Mouse (Mus musculus) kidney, adult 8-10 months (tissue): Measurements from ENCODE around the gene Adam12.
A peak's percentile ranks its signal among the peaks of the same experiment; 100 is the strongest.

Experiments used
- DNase-seq, 2 experiments: peaks; one replicate each; pipeline ENCODE4 v3.0.0; 2022

The Adam12 gene

DNA sequence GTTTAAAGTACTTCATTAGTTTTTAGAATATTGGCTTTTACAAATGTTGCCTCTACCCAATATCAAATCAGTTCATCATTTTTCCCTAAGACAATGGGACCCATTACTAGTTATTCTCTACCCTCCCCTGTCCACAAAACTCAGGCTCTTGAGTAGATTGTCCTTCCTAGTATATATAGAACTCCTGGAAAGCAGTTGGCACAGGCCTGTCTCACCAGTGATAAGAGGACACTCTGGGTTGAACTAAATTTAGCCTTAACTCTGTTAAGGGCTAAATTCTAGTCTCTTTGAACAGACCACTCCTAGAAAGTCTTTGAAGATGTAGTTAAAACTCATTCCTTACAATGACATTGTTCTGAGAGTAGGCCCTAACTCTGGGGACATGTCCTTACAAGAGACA is 241.0 kb downstream of the Adam12 start:
- DNase-seq = no peak

DNA sequence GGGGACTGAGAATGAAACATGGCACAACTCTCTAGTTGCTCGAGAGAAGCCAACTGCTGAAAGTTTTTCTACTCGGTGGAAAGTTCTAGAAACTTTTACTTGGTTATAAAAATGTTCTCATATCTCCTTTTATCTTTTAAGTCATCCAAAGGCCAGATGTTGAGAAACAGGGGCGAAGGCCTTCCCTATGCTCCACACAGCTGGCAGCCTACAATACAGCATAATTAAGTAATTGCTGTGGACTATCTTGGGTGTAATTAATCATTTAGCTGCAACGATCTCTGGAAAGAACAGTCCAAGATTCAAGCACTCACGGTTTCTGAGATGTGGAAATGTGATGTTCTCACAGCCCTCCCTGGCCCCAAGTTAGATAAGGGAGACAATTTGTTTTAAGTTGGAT is 243.6 kb downstream of the Adam12 start:
- DNase-seq = peak in 1 of 2 experiments; percentile 32

DNA sequence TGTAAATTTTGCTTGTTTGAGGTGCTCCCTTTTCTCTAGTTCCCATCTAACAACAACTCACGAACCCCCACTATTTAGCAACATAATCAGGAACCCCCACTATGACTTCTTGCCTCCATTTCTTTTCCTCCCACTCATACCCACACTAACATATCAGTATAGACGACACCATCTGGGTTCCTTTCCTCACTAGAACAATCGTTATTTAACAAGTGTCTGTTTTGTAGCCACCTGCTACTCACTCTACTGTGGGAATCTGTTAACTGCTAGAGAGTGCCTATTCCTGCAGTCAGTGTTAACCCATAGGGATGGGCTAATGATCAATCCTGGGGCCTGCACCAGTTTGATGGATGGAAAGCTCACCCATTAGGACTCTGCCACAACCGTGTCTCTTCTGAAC is 245.7 kb downstream of the Adam12 start:
- DNase-seq = no peak

DNA sequence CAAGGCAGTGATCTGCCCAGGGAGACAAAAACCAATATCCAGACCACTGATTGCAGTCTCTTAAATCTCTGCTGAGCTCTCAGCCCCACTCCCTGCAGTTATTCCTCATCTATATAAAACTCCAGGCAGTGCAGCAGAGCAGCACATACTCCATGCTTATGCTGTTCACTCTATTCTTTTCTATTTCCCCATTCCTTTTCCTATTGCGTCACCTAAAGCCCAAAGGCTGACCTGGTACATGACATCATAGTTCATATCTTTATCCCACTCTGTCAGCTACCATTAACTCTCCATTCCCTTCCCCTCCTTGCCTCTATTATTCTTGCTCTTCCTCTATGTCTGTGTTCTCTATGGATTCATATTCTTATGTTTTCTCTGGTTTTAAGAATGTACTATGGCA is 246.3 kb downstream of the Adam12 start:
- no peak for DNase-seq

DNA sequence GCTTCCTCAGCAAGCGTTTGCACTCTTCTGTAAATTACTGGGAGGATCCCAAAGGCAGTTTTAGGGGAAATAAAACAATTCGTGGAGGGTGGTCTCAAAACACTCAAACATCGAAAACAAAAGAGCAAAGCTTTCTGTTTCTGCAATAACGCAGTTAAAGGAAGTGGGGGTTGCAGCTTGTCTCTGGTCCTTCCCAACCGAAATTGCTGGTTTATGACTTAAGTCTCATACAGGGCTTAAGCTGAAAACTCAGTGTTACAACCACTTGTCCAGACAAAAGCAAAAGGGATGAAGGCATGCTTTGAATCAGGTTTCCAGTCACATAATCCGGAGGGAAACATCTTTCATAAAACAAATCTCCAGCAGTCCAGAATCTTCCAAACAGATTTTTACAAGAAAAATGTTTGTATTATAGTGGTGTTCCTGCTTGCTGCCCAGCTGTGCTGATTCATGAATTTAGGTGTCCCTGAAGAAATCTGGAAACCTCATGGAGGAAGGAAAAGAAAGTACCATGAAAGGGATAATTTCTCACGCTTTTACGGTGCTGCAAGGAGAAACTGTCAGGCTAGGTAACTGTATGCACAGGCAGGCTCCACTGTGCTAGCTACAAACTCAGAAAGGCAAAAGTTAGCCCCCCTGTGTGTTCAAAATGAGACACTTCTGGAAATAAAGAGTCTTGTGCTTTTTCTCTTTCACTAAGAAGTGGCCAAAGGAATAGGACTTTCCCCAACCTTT is 255.4 kb downstream of the Adam12 start:
- DNase-seq = no peak

DNA sequence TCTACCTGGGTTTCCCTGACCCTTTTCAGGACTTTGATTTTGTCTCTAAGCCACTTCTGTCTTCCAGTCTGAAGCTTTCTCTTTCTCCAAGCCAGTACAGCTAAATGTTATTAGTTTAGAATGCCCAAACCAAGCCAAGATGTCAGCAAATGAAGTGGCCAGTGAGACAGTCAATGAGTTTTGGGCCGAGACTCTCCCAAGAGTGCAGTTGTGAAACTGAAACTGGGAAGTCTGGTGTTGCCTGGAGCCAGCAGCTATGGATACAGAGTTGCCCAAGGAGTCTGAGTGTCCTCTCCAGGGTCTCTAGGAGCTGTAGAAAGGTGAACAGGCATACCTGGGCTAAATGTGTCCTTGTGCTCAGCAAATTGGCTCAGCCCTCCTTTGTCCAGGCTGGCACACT is 260.9 kb downstream of the Adam12 start:
- DNase-seq = no peak

DNA sequence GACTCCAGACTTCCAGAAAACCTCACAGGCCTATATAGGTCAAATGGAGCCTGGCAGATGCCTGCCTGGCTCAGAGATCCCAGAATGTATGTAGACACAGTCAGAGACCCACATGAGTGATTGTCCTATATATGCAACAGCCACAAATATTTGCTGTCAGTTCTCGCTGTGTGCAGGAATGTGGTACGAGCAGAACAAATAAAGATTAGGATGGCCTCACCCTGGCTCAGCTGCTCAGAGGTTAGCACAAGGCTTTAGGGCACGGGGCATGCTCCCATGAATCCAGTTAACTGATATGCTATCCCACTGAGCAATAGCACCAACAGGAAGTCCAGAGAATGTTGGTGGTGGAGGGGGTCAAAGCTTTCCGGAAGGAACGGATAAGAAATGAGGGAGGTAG is 261.5 kb downstream of the Adam12 start:
- DNase-seq = peak in 1 of 2 experiments; percentile 19

DNA sequence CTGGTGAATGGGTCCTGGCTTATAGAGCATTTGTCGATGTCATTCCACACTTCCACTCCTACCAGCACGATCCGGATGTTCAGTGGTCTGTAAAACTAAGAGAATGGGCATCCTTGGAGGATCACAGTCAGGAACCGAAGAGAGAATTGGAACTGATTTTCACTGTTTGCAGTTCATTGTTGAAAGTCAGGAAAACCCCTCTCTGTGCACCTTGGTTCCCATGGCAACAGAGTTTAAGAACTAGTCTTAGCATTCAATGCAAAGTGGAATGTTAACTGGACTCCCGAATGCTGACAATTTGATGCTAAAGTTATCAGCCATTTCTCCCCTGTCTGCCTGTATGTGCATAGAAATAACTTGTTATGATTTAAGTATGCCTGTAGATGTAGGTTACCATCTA is 264.0 kb downstream of the Adam12 start:
- no peak for DNase-seq

DNA sequence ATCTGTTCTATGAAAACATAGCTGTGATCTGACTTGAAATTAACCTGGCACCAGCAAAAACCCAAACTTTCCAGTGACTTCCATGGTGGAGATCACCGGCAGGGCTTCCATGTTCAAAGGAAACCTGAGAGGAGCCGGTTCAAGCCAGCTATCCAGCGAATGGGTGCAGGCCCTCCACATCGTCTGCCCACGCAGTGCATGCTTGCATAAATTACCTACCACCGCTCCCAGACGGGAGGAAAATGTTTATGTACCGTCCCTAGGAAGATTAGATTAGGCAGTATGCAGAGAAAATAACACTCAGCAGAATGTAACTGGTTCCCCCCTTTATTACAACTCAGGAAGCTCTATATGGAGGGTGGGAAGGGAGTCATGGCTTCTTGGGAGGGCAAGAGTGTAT is 268.4 kb downstream of the Adam12 start:
- DNase-seq = no peak

DNA sequence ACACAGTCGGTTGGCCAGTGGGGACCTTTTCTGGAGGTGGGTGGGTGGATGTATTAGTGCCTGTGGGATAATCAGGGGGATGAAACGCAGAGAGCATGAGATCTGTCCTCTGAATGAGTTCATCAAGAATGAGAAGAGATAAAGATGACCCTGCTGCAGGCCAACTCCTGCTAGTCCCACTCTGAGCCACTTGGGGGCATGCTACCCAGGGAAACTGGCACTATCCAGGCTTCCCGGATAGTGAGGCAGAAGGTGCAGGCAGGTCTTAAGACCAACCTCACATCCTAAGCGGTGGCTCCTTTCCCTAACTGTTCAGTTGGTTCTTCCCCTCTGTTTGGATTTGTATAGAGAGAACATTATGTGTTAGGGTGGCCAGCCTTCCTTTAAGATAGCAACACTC is 272.7 kb downstream of the Adam12 start:
- peak in 1 of 2 experiments; percentile 30 for DNase-seq

DNA sequence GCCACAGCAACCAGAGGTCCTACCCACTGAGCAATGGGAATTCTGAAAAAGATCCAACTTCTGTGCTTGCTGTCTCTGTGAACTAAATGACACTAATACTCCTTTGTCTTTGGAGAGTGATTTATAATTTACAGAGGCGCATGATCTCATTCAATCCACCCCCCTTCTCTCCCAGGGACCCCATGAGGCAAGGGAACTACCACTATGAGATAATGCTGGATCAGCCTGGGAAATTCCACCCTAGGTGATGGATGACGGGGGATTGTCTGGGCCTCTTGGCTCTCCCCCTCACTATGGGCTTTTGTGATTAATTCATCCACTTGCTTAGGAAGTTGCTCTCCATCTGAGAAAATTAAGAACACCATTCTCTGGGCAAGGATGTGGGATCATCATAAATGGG is 274.1 kb downstream of the Adam12 start:
- no peak for DNase-seq

DNA sequence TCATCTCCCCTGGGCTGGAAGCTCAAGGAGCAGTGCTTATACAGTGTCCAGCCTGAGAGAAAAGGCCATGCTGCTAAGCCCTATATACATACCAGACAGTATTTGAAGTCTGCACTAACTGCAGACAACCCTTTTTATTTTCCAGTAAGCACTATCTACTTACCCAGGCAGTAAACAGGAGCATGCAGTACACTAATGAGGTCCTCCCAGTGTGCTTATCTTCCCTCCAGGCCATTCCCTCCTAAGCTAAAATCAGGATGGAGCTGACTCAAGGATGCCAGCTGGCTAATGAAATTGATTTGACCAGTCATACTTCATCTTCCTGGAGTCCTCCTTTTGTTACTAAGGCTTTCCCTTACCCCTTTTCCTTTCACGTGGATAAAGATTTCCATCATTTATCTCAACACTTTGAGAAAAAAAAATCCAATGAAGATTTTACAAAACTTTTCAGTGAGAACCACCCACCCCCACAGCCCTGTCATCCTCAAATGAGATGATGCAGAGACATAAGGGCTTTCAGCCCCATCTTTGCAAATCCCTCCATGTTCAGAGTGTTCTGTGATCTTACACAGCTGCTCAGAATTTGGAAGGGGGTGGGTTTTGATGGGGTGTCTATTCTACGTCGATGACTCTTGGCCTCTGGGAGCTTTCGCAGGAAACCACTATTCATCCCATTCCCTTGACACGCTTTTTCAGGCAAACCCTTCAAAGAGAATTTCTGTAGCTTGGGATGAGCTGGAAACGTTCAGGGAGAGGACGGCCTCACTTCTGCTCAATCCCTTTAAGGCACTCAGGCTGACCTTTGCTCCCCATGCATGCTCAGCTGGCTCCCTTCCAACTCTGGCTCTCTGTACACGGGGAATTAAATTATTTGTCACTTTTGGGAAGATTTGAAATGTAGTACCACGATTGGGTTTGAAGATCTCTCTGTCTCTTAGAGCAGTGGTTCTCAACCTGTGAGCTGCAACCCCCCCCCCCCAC is 277.5 kb downstream of the Adam12 start:
- DNase-seq = peak in 1 of 2 experiments; percentile 39

DNA sequence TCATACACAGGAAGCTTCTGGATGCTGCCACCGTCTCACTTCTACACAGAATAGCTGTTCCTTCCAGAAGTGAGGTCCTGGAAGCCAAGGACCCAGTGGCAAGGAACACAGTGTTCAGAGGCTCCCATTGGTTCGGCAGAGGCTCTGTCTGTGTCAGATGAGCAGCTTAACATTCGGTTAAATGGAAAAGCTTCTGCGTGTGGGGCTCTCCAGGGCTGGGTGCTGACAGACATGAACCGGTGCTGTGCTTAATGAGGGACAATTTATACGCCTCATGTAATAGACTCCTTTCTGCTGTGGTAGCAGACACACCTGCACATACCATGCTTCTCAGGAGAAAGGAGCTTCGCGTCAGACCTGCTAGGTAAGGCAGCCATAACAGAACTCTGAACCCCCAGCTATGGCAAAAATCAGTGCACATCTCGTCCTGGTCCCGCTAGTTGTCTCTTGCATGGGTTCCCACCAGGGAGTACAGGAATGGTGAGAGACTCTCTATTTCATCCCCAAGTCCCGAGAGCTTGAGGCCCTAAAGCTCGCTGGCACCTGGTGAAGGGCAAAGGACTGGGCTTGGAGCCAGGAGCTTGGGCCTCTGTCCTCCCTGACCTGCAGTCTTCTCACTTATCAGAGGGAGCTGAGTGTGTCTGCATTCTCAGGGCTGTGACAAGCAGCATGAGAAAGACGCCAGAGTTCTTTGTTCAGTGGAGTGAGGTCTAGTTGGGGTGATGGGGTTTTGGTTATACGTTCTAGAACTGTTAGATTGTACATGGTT is 280.0 kb downstream of the Adam12 start:
- no peak for DNase-seq

DNA sequence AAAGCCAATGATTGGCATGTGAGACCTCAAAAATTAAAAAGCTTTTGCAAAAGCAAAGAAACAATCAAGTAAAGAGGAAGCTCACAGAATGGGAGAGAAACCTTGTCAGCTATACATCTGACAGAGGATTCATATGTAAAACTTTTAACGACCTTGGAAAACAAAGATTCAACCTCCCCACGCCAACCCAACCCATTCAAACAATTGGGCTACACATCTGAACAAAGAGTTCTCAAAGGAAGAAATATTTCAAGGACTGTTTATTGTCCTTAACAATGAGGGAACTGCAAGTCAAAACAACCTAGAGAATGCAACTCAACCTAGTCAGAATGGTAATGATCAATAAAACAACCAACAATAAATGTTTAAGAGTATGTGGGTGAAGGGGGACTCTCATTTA is 284.6 kb downstream of the Adam12 start:
- DNase-seq = no peak

DNA sequence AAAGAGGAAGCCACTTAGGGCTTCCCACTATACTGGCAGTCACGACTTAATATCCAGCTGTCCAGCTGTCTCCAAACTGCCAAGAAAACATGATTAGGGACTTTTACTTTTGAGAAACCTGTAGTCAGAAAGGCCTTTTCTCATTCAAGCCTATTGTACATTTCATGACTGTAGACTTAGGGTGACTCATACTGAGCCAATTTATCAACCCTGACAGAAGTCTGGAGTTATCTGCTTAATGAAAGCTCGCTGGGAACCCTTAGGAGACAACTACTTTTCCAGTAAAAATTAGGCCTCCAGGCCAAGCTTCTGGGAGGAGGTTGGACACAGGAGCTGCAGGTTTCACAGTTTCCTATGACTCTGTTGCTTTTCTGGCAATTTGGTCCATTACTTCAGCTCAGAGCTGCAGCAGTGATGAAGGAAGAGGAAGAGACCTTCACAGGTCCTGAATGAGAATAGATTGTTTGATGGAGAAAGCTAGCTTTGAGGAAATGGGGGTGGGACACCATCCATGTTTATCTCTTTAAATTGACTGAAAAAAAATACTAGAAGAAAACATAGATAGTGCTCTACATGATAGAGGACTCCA is 285.1 kb downstream of the Adam12 start:
- no peak for DNase-seq

DNA sequence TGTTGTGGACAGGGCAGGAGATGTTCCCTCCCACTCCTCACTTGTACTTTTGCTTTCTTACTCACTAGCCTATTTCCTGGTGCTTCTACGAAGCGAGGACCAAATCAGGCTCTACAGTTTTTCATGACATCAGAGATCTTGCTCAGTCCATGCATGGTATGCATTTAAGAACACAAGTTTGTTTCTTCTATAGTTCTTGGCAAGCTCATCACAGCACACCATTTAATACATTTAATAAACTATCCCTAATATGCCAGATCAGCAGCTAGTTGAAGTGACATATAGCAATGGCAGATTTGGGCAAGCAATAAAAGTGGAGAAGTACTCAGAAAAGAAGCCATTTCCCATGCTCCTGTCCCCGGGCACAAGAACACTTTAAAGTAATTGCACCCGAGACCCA is 285.8 kb downstream of the Adam12 start:
- DNase-seq = no peak

DNA sequence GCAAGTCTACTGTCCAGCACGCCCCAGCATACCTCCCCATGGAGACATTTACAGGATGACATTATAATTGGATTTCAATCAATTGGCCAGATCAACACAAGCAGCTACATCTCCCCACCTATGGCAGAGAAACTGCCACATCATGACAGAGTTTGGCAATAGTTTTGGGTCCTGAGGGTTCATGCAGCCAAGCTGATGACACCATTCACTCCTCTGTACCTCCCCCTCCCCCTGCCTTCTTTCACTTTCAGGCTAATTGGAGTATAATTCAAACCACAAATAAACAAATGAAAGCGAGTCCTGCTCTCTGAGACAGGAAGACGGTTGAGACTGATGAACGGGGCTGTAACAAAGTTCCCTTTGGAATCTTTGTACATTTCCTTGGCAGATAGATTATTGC is 291.5 kb downstream of the Adam12 start:
- DNase-seq = no peak

DNA sequence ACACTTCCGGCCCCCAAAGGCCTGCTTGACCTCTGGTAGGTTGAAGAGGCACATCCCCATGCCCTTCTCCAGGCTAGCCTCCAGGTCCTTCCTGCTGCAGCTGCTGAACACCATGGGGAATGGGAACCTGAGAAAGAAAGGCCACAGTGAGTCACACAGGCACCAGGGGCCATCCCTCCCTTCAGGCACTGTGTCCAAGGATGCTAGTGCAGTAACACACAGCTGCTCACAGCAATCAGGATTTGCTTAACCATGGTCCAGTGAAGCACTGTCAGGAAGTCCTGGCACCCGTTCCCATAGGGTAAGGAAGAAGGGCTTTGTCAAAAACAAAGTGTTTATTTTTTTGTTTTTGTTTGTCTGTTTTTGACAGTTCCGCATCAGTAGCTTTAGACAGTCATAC is 294.5 kb downstream of the Adam12 start:
- no peak for DNase-seq

DNA sequence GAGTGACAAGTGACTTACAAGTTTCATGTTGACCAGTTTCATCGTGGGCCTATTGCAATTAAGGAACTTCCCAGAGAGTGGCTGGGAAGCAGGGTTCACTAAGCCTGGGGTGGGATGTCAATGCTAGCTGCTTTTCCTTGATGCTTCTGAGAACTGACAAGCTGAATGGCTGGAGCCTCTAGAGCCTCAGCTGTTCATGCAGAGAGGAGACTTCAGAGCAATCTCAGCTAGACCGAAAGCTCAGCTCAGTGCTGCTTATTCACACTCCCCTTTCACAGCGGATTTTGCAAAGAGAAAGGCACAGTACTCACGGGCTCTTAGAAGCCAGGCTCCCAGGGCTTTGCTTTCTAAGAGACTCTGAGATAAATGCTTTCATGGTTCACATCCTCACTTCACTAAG is 295.6 kb downstream of the Adam12 start:
- no peak for DNase-seq

DNA sequence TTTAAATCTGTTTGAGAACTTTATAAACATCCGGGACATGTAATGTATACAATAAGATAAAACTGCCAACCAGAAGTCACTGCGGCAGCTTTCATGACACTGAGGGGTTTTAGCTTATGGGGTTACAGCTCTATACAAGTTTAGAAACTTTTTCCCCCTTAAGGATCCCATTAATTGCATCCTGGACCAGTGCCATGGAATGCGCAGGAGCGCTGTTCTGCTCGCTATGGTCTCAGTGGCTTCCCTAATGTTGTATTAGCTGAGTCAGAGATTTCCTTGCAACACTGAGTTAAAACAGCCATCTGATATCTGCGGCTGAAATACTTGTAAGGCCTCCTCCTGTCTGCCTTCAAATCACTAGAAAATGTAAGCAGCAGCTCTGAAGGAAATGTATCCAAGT is 298.6 kb downstream of the Adam12 start:
- no peak for DNase-seq

DNA sequence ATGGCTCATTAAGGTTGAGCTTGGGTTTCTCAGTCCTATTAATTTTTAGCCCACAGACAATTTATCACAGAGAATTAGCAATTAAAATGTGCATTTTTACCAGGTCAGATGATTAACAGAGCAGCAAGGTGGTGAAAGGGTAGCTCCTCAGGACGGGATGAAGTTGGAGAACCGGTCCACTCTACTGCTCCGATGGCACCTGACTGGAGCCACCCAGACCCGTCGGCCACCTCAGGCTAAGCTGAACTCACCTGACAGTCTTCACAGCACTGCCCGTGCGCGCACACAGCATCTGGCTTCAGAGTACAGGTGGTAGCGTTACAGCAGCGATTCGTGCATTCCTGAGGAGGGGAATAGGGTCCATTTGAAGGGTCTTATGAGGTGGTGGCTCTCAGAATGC is 300.5 kb downstream of the Adam12 start:
- peak; percentile 15 to 63 for DNase-seq

DNA sequence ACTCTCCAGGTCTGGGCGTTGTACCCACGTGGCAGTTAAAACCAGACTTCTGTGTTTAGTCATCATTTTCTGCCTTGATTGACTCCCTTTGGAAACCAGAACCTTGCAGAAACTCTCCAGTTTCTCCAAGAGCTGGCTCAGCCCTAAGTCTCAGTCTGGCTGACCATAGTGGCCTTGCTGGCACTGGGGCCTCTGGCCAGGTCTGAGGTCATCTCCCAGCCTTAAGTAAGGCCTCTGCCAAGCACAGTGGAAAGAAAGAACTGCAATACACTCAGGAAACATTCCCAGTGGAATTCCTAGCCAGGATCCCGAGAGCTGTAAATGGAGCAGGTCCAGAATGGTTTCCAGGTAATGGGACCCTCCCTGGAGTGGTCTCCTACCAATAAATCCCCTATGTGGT is 303.0 kb downstream of the Adam12 start:
- no peak for DNase-seq

DNA sequence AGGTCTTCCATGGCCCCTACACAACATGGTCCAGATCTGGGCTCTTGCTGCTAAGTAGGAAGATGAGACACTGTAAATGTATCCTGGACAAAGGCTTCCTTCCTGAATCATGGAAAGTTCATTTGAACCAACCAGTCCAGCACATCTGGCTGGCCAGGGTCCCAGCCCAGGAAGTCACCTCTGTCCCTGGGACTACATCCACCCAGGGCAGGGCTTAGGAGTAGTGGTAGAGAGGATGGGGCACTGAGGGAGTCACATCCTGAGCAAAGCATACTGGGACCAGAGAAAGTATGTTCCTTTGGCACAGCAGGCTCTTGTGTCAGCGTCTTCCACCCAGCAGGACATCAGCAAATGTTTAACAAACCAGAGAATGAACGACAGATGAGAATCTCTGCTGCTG is 306.2 kb downstream of the Adam12 start:
- no peak for DNase-seq
